Mouse (Mus musculus) forebrain, embryonic 16.5 days (tissue): ENCODE results near the gene Polr2f. TPM values are rescaled to one million over a fixed set of nuclear protein-coding genes. Genes with fewer than 3 reads are reported as not detected.

ENCODE experiments used
- ATAC-seq: fragments of 200-750 bp; cut with Nextera tagmentation; 2 replicates; pipeline ENCODE4 v1.8.0; 2017; ENCODE audit warnings: mild to moderate bottlenecking, moderate library complexity
- H3K27ac ChIP-seq: fragments of 300-500 bp; sonication (generic); 2 replicates; pipeline ENCODE4 v1.5.1; 2014; ENCODE audit warnings: low read length, control low read depth
- H3K27me3 ChIP-seq: fragments of 300-500 bp; sonication (generic); replicated peaks from 2 replicates; pipeline ENCODE4 v1.6.1; 2014; ENCODE audit warnings: low read length; ENCODE audit not compliant: control insufficient read depth, insufficient read depth
- H3K36me3 ChIP-seq: fragments of 300-500 bp; sonication (generic); 2 replicates; pipeline ENCODE4 v1.6.1; 2014; ENCODE audit not compliant: control insufficient read depth, insufficient read depth
- H3K4me1 ChIP-seq: fragments of 300-500 bp; sonication (generic); replicated peaks from 2 replicates; pipeline ENCODE4 v1.6.1; 2014; ENCODE audit warnings: low read length; ENCODE audit not compliant: control insufficient read depth, insufficient read depth
- H3K4me2 ChIP-seq: fragments of 300-500 bp; sonication (generic); 2 replicates; pipeline ENCODE4 v1.6.1; 2014; ENCODE audit warnings: mild to moderate bottlenecking, low read length, control low read depth
- H3K4me3 ChIP-seq: fragments of 300-500 bp; sonication (generic); replicated peaks from 2 replicates; pipeline ENCODE4 v1.5.1; 2014; ENCODE audit warnings: mild to moderate bottlenecking, low read length, control low read depth
- H3K9ac ChIP-seq: fragments of 300-500 bp; sonication (generic); replicated peaks from 2 replicates; pipeline ENCODE4 v1.6.1; 2014; ENCODE audit warnings: low read depth, low read length, control low read depth
- H3K9me3 ChIP-seq: fragments of 300-500 bp; sonication (generic); 2 replicates; pipeline ENCODE4 v1.6.1; 2016; ENCODE audit warnings: low read length; ENCODE audit not compliant: control insufficient read depth
- WGBS: fragments of 180-500 bp; shearing (Covaris S2); extraction: QIAGEN DNeasy Blood & Tissue Kit; methylation state at CpG from one replicate; pipeline ENCODE4 v1.1.7; 2014; 5-methylcytosine and 5-hydroxymethylcytosine counted together
- polyA plus RNA-seq: library from polyadenylated mRNA; unstranded; fragments of >200 nt; fragmentation: Nextera tagmentation; extraction: Ambion mirVana; gene quantifications from 2 replicates; pipeline ENCODE4 v1.2.1, GENCODE M21; 2015

Polr2f gene
- polyA plus RNA-seq, 1 experiment from 2014 or later: 256 TPM

DNA sequence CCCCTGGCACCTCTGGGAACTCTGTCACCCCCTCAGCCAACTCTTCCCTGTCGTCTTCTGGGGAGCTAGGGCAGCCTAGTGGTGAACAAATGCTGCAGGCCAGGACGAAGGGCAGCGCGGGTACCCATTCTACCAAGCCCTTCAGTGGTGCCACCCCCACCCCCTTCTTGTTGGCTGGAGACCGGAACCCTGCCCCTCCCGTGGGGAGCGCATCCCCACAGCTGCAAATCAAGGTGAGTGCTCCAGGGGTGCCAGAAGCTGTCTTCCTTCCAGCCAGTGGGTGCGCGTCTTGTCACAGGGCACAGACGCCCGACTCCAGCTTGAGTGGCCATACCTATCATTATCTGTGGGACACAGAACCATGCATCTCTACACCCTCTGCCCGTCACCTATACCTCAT, 13.7 kb upstream of the Polr2f start:
- Histone ChIP-seq H3K27ac (no peak overlapping the region), H3K4me2 (no peak overlapping the region), H3K27me3 (no peaks in the 10 kb centered on the region), H3K9me3 (no peaks in the 10 kb centered on the region), H3K4me3 (no peak overlapping the region), H3K4me1 (no peaks in the 10 kb centered on the region), H3K9ac (no peak overlapping the region), H3K36me3 (peaks cover 18% of the 10 kb centered on the region)
- WGBS: 94% methylated on average over 12 of the region's 12 CpGs
- ATAC-seq: no peak

DNA sequence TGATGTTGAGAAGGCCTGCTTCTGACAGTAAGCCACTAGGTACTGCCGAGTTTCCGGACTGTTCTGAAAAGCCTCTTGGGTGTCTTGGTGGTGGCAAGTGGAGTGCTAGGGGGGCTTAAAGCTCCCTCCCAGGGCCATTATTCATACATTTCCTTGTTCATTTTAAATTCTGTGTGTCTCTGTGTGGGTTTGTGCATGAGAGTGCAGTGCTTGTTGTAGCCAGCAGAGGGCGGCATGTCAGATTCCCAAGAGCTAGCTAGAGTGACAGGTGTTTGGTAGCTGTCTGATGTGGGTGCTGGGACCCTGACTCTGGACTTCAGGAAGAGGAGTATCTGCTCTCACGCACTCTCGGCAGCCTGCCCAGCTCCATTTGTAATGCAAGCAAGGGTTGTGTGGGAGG, 12.6 kb upstream of the Polr2f start:
- WGBS: 97% methylated on average over 5 of the region's 5 CpGs
- Histone ChIP-seq H3K4me2 (no peak overlapping the region), H3K4me1 (no peaks in the 10 kb centered on the region), H3K4me3 (no peak overlapping the region), H3K36me3 (peaks cover 18% of the 10 kb centered on the region), H3K9ac (no peak overlapping the region), H3K27ac (no peak overlapping the region), H3K27me3 (no peaks in the 10 kb centered on the region), H3K9me3 (no peaks in the 10 kb centered on the region)
- ATAC-seq: no peak

DNA sequence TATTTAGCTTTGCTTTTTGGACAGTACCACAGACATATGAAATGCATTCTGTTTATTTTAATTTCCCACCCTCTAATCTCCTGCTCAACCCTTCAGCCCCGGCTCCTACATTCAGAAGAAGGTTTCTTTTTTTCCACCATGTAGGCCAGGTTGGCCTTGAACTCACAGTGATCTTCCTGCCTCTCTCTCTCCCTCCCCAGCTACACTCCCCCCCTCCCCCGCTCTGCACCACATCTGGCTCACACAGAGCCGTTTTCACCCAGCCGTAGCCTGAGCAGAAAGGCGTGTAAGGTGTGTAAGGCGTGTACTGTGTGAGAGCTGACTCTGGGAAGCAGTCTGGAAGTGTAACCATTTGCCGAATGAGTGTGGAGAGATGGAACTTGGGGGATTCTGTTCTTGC, 11.5 kb upstream of the Polr2f start:
- ATAC-seq: no peak
- 82% methylated on average over 7 of the region's 7 CpGs for WGBS

DNA sequence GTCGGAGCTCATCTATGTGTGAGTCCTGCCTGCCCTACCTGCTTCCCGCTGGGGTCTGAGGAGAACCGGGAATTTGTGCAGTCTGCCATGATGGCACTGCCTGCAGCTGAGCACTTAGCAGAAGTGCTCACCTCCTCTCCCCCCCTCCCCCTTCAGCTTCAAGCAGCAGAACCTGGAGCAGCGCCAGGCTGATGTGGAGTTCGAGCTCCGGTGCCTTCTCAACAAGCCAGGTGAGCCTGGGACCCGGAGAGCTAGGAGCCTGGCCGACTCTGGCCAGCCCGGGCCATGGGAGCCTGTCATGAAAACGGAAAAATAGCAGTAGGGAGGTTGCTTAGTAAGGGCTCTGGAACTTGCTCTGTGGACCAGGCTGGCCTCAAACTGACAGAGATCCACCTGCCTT, 10.0 kb upstream of the Polr2f start:
- WGBS: 75% methylated on average over 10 of the region's 10 CpGs
- H3K27ac ChIP-seq: no peak overlapping the region
- H3K4me2 ChIP-seq: no peak overlapping the region
- no peak for ATAC-seq
- no peaks in the 10 kb centered on the region for H3K4me1 ChIP-seq
- no peaks in the 10 kb centered on the region for H3K9me3 ChIP-seq
- no peak overlapping the region for H3K4me3 ChIP-seq
- H3K27me3 ChIP-seq: no peaks in the 10 kb centered on the region
- H3K9ac ChIP-seq: no peak overlapping the region
- H3K36me3 ChIP-seq: peaks cover 18% of the 10 kb centered on the region

More for the DNA sequence above, 11.5 kb upstream of the Polr2f start:
- no peak overlapping the region for H3K4me2 ChIP-seq
- H3K27me3 ChIP-seq: no peaks in the 10 kb centered on the region
- H3K9me3 ChIP-seq: no peaks in the 10 kb centered on the region
- no peak overlapping the region for H3K9ac ChIP-seq
- H3K27ac ChIP-seq: no peak overlapping the region
- H3K36me3 ChIP-seq: peaks cover 18% of the 10 kb centered on the region
- no peaks in the 10 kb centered on the region for H3K4me1 ChIP-seq
- no peak overlapping the region for H3K4me3 ChIP-seq

DNA sequence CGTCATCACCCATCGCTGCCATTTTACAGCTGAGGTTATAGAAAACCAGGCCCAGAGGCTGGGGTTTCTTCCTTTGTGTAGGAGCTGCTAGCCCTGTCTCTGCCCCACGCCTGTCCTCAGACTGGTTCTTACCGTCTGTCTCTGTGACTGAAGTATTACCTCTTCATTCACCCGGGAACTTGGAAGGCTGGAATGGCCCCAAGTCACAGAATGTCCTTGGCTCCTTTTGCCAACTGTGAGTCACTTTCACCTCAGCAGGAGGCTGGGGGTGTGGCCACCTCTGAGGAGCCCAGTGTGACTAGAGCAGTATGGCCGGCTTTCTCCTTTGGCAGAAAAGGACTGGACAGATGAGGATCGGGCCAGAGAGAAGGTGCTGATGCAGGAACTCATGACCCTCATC, 9.4 kb upstream of the Polr2f start:
- Histone ChIP-seq H3K36me3 (peaks cover 18% of the 10 kb centered on the region), H3K27ac (no peak overlapping the region), H3K9me3 (no peaks in the 10 kb centered on the region), H3K4me1 (no peaks in the 10 kb centered on the region), H3K4me3 (no peak overlapping the region), H3K9ac (no peak overlapping the region), H3K27me3 (no peaks in the 10 kb centered on the region), H3K4me2 (no peak overlapping the region)
- no peak for ATAC-seq
- 70% methylated on average over 7 of the region's 7 CpGs for WGBS

DNA sequence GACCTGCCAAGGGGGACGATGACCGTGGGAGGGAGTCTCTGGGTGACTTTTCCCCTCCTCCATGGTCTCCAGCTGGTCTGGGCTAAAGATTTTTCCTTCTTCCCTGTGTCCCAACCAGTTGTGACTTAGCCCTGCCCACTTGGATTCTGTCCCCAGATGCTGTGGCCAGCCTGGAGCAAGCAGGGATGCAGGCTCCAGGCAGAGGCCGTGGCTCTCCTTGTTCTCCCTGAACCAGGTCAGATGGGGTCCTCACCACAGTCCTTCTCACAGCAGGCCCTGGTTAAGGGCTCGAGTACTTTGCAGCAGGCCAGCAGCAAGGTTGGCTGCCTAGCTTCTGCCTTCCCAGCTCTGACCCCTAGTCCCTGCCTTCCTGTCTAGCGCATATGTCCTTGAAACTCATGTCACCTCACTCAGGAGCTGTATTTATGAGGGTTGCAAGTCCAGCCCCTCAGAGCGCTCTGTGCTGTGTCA, 7.6 kb upstream of the Polr2f start:
- 87% methylated on average over 5 of the region's 6 CpGs for WGBS
- Histone ChIP-seq H3K27me3 (no peaks in the 10 kb centered on the region), H3K9ac (no peak overlapping the region), H3K27ac (no peak overlapping the region), H3K4me2 (no peak overlapping the region), H3K9me3 (no peaks in the 10 kb centered on the region), H3K36me3 (peaks cover 7% of the 10 kb centered on the region), H3K4me3 (no peak overlapping the region), H3K4me1 (no peaks in the 10 kb centered on the region)
- ATAC-seq: no peak

DNA sequence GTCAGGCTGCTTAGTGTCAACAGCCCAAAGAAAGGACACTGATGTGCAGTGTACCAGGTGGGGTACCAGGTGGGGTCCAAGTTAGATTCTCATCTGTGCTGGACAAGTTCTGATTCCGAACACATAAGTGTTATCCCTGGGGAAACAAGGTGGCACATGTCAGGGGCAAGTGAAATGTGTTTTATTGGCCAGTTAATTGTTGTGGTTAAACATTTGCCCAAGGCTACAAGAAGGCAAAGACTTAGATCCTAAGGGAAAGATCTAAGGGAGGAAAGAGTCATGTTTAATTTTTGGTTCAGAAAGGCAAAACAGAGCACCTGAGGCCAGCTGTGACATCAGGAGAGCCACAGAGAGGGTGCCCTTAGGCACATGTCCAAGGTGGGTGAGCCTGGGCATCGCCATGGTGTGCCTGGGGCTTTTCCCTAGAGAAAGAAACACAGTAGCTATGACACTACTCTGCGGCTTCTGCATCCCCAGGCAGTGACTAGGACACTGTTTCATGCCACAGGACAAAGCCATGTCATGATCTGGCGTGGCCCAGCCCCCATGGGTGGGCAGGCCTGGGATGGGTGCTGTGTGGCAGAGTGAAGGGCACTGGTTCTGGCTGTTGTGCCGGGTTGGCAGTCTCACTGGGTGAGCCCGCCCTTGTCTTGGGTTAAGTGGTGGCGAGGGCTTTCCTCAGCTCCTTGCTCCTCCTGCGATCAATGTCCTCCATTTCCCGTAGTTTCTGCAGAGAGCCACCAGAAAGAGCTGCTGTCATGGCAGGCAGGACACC, 6.1 kb upstream of the Polr2f start:
- no peak overlapping the region for H3K27ac ChIP-seq
- no peak for ATAC-seq
- 84% methylated on average over 9 of the region's 9 CpGs for WGBS

DNA sequence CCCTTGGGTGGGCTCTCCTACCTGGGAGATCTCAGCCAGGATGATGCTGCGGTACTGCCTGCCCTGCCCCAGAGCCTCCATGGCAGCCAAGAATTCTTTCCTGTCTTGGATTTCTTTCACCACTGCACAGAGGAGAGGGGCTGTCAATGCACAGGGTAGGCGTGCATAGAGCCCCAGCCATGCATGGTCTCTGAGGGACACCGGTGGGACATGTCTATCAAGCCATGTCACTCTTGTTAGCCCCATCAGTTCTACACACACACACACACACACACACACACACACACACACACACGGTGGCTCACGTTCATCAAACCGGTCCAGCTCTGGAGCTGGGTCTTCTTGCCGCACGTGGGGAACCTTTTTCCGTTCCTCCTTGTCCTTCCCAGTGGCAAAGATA, 5.5 kb upstream of the Polr2f start:
- peaks cover 2% of the 10 kb centered on the region; the same call in 1 of the 2 replicates for H3K36me3 ChIP-seq
- H3K4me2 ChIP-seq: no peak overlapping the region
- no peak overlapping the region for H3K27ac ChIP-seq
- ATAC-seq: no peak
- no peaks in the 10 kb centered on the region for H3K9me3 ChIP-seq
- H3K9ac ChIP-seq: no peak overlapping the region
- H3K27me3 ChIP-seq: no peaks in the 10 kb centered on the region
- H3K4me1 ChIP-seq: peaks cover 3% of the 10 kb centered on the region
- 76% methylated on average over 9 of the region's 9 CpGs for WGBS
- H3K4me3 ChIP-seq: no peak overlapping the region

More for the DNA sequence above, 6.1 kb upstream of the Polr2f start:
- Histone ChIP-seq H3K36me3 (peaks cover 7% of the 10 kb centered on the region; the same call in 1 of the 2 replicates), H3K4me2 (no peak overlapping the region), H3K4me3 (no peak overlapping the region), H3K4me1 (no peaks in the 10 kb centered on the region), H3K9me3 (no peaks in the 10 kb centered on the region), H3K9ac (no peak overlapping the region), H3K27me3 (no peaks in the 10 kb centered on the region)

DNA sequence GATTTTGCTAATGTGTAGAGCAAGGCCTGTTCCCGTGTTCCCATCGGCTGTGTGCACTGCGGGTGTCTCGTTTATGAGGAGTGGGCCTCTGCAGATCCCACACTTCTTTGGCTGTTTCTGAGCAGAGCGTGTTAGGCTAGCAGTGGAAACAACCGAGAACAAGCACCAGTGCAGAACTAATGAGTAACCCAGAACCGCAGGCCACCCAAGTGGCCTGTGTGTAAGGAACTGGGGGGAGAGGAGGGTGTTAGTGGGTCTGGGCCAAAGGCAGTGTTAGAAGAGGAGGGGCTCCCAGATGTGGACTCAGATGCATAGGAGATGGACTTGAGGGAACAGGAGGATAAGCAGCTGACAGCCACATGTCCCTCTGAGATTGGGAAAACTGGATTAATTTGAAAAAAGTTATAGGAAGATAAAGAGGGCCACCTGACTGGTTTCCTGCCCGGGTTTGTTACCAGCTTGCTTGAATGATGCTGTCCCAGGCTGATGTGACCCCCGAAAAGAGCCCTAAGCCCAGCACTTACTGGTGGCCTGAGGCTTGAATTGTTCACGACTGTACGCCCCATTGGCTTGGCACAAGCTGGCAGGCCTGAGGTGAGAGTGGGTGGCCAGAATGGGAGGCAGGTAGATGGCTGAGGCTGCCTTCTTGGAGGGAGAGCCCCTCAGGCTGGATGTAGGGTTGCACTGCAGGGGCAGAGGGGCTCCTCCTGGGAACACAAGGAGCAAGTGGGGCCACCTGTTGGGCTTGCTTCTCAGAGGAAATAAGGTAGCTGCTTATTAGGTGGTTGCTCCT, 4.8 kb upstream of the Polr2f start:
- H3K9me3 ChIP-seq: no peaks in the 10 kb centered on the region
- 59% methylated on average over 11 of the region's 11 CpGs for WGBS
- no peak overlapping the region for H3K4me3 ChIP-seq
- no peak overlapping the region for H3K4me2 ChIP-seq
- H3K4me1 ChIP-seq: peaks cover 8% of the 10 kb centered on the region
- ATAC-seq: no peak
- 0 out of 2 replicates have a peak, but pooled peaks cover 2% of the 10 kb centered on the region for H3K36me3 ChIP-seq
- H3K9ac ChIP-seq: no peak overlapping the region
- no peak overlapping the region for H3K27ac ChIP-seq
- H3K27me3 ChIP-seq: no peaks in the 10 kb centered on the region
